Mouse (Mus musculus): ENCODE results near the gene Vmn2r34.
"Not testable (repeated sequence)": the region's sequence is repeated elsewhere in the genome, so short reads cannot be mapped to it uniquely, and the experiment has no call there.

Vmn2r34 gene

DNA sequence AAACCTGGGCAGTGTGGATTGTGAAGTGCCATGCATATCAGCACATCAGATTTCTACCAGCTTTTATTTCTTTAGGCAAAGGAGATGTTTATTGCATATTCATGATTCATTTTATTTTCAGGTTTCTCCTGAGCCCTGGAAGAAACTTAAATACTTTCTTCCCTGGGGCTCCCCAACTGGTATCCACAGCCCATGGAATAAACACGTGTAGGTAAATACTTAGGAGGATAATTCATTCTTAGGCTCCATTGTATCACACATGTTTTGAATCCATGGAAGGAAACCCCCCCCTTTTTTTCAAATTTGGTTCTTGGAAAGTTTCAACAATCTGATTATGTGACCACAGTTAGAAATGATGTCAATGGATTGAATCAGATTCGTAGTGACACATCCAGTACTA lies at the start of gene Vmn2r34:
Gene Vmn2r34 (minus strand): TSS at position 101 of the 400 bp plus-strand sequence.
- not testable (repeated sequence) for DNase-seq (ENCODE audit: inconsistent age in 2 of 2, low spot score in 1 of 2)

DNA sequence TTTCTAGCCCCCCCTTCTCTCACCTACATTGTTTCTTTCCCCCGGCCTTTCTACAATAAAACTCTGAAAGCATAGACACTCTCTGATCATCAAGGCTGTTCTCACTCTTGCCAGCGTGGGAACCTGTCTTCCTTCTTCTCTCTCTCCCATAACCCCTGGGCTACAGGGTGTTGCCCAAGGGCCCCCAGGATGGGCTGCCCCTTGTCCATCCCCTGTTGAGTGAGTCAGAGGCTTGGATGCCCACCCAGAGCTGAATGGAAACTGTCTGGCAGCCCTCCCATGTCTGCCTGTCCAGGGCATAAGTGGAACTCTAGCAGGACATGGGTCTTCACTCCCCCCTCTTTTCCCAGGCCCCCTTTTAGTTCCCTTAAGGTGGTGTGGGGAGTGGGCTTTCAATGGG lies 15.3 kb downstream of the Vmn2r34 start:
- DNase-seq (ENCODE audit: inconsistent age in 2 of 2, low spot score in 1 of 2), result not testable (repeated sequence)
